ENCODE assay signal across 27 mouse cellular contexts in genomic region chr13:3138698-3139097, GRCm38 (mm10).
DNase-seq lines count a peak whose midpoint lies in the region; ATAC-seq lines count a peak whose summit lies in the region.
"Had no signal": no experiment of that assay in that cellular context is flagged by ENCODE, and none has a peak within 500 bp of the region (broad histone marks: within the 10 kb centered on the region; RNA-seq: fewer than 3 reads in every experiment).

No protein-coding gene starts in this region.

- H3K36me3 ChIP-seq in neural tube, embryonic 15.5 days = no peaks in the 10 kb centered on the region
- H3K36me3 ChIP-seq: G1E; heart, embryonic 12.5 days; hindbrain, embryonic 13.5 days; kidney, embryonic 15.5 days; limb, embryonic 13.5 days; midbrain, embryonic 13.5 days; neural tube, embryonic 13.5 days had no signal

- no peak overlapping the region for H3K27ac ChIP-seq in neural tube, embryonic 15.5 days (replicated peaks)
- H3K27ac ChIP-seq: heart, adult 2 months; hindbrain, embryonic 13.5 days; kidney, embryonic 15.5 days; limb, embryonic 13.5 days; midbrain, embryonic 13.5 days; neural tube, embryonic 13.5 days had no signal

- intact Hi-C loops in left cerebral cortex, postnatal 4 days (cut with DNase I) = no loop called here

- H3K27me3 ChIP-seq in neural tube, embryonic 15.5 days (replicated peaks) = no peaks in the 10 kb centered on the region
- H3K27me3 ChIP-seq: CH12.LX; heart, embryonic 12.5 days; hindbrain, embryonic 13.5 days; kidney, embryonic 15.5 days; limb, embryonic 13.5 days; midbrain, embryonic 13.5 days; neural tube, embryonic 13.5 days; Patski had no signal

- no peaks in the 10 kb centered on the region for H3K4me1 ChIP-seq in neural tube, embryonic 15.5 days
- H3K4me1 ChIP-seq: heart, embryonic 12.5 days; hindbrain, embryonic 13.5 days; kidney, embryonic 15.5 days; limb, embryonic 13.5 days; midbrain, embryonic 13.5 days; neural tube, embryonic 13.5 days had no signal

- no peak for ATAC-seq in frontal cortex, adult (ENCODE audit: low TSS enrichment)
- no peak for ATAC-seq in neural tube, embryonic 15.5 days (ENCODE audit: low FRiP score)
- ATAC-seq: forebrain, postnatal 0 days; intestine, embryonic 16.5 days; liver, postnatal 0 days; Patski had no signal

- WGBS in neural tube, embryonic 15.5 days = 93% methylated on average over 14 of the region's 14 CpGs

- DNase-seq in left cerebral cortex, postnatal 4 days = peak; percentile 53
- no peak for DNase-seq in left cerebral cortex, adult 9 months (ENCODE audit: low spot score in 2 of 2)
- peak; percentile 8 for DNase-seq in cerebellum, adult 11-12 months
- peak; percentile 10 for DNase-seq in cerebellum, adult 9-11 months
- DNase-seq in Muller cell, postnatal 12 days (ENCODE audit: inconsistent ontology term) = no peak
- DNase-seq: adrenal gland, postnatal 10 days; forebrain, postnatal 0 days; gastrocnemius, postnatal 25 days; heart, adult 2 months; heart, postnatal 4 days; kidney, postnatal 25 days; liver, postnatal 0 days; lung, postnatal 36 days had no signal

- H3K4me2 ChIP-seq in neural tube, embryonic 15.5 days = no peak overlapping the region
- H3K4me2 ChIP-seq: heart, embryonic 12.5 days; hindbrain, embryonic 13.5 days; kidney, embryonic 15.5 days; limb, embryonic 13.5 days; liver, embryonic 11.5 days; midbrain, embryonic 13.5 days; neural tube, embryonic 13.5 days had no signal

- no peak overlapping the region for H3K9ac ChIP-seq in neural tube, embryonic 15.5 days (replicated peaks)
- H3K9ac ChIP-seq: forebrain, postnatal 0 days; heart, embryonic 12.5 days; hindbrain, embryonic 13.5 days; kidney, embryonic 15.5 days; limb, embryonic 13.5 days; liver, postnatal 0 days; midbrain, embryonic 13.5 days; neural tube, embryonic 13.5 days had no signal

- H3K4me3 ChIP-seq in neural tube, embryonic 15.5 days (replicated peaks) = no peak overlapping the region
- H3K4me3 ChIP-seq: erythroblast, embryonic 14.5 days; heart, adult 2 months; heart, embryonic 12.5 days; hindbrain, embryonic 13.5 days; kidney, embryonic 15.5 days; limb, embryonic 13.5 days; midbrain, embryonic 13.5 days; neural tube, embryonic 13.5 days had no signal

- peaks cover 6% of the 10 kb centered on the region; the same call in 1 of the 2 replicates for H3K9me3 ChIP-seq in neural tube, embryonic 15.5 days (replicated peaks)
- H3K9me3 ChIP-seq: G1E had no signal

Comparison
In these comparisons a context has a peak if more than half of its experiments do, and no peak if none do; other contexts are left out.
1. DNase-seq: peak in left cerebral cortex, postnatal 4 days (single experiment), cerebellum, adult 11-12 months (single experiment) and cerebellum, adult 9-11 months (single experiment); none in left cerebral cortex, adult 9 months (0 of 2) and Muller cell, postnatal 12 days (single experiment).